Mouse (Mus musculus): ENCODE measurements around the gene Cables2. TPM values are rescaled to one million over a fixed set of nuclear protein-coding genes. Genes with fewer than 3 reads are reported as not detected.

Gene Cables2
- polyA plus RNA-seq, 1 experiment: 1.2 TPM

- Histone ChIP-seq H3K4me1 (ENCODE audit: control insufficient read depth) (peaks cover 11% of the 10 kb centered on the region), H3K9me3 (ENCODE audit: control insufficient read depth, low read length) (no peaks in the 10 kb centered on the region), H3K27me3 (ENCODE audit: control insufficient read depth) (no peaks in the 10 kb centered on the region), H3K4me3 (replicated peaks) (no peak overlapping the region), H3K36me3 (ENCODE audit: control insufficient read depth) (no peaks in the 10 kb centered on the region)
- no peak for TF ChIP-seq TAL1 (IDR thresholded peaks at IDR 0.05; ENCODE audit: low read length)
- no peak for TF ChIP-seq GATA1 (IDR thresholded peaks at IDR 0.05; ENCODE audit: low read length)
Measured at GRCm38 (mm10) chr2:180248947-180249660, 24.2 kb downstream of the Cables2 start.

DNA sequence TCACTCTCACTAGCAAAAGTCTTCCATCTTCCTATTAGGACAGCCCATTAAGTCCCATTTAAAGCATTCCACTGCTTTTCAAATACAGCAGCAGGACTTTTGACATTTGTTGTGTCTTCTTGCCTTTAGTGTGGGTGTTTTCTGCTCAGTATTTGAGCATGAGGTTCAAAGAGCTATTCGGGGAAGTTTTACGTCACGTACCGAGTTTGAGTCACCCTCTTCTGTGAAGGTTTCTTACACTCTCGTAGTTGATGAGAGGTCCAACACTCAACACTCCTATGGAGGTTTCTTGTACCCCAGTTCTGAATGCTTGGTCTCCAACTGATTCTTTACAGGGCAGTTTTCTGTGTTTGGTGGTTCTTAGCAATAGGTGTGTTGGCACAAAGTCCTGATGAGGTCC lies 25.4 kb downstream of the Cables2 start:
- Histone ChIP-seq H3K4me1 (ENCODE audit: control insufficient read depth) (peaks cover 11% of the 10 kb centered on the region), H3K9me3 (ENCODE audit: control insufficient read depth, low read length) (no peaks in the 10 kb centered on the region), H3K36me3 (ENCODE audit: control insufficient read depth) (no peaks in the 10 kb centered on the region), H3K4me3 (replicated peaks) (no peak overlapping the region), H3K27me3 (ENCODE audit: control insufficient read depth) (no peaks in the 10 kb centered on the region)
- no peak for TF ChIP-seq TAL1 (IDR thresholded peaks at IDR 0.05; ENCODE audit: low read length)
- TF ChIP-seq GATA1 (IDR thresholded peaks at IDR 0.05; ENCODE audit: low read length): no peak

- peaks cover 13% of the 10 kb centered on the region for H3K4me1 ChIP-seq (ENCODE audit: control insufficient read depth)
- no peaks in the 10 kb centered on the region; the same call in 1 of the 2 replicates for H3K27me3 ChIP-seq (ENCODE audit: control insufficient read depth)
- TF ChIP-seq GATA1 (IDR thresholded peaks at IDR 0.05; ENCODE audit: low read length): no peak
- no peak for TF ChIP-seq TAL1 (IDR thresholded peaks at IDR 0.05; ENCODE audit: low read length)
- H3K9me3 ChIP-seq (ENCODE audit: control insufficient read depth, low read length): peaks cover 8% of the 10 kb centered on the region; the same call in 1 of the 2 replicates
- no peaks in the 10 kb centered on the region for H3K36me3 ChIP-seq (ENCODE audit: control insufficient read depth)
- H3K4me3 ChIP-seq (replicated peaks): no peak overlapping the region
Measured at GRCm38 (mm10) chr2:180243108-180243507, 30.2 kb downstream of the Cables2 start.

DNA sequence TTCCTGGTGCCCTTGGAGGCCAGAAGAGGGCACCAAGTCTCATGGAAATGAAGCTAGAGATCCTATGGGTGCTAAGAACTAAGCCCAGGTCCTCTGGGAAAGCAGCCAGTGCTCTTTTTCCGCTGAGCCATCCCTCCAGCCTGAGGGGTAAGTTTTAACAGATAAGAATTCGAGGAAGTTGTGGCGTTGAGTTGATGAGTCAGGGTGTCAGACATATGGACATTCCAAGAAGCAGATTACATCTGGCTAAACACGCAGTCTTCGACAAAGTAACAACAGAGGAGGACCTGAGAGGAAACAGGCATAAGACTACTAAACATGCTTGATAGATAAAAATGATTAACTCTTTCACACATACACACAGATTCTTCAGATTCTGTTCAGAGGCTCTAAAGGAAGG lies 34.7 kb downstream of the Cables2 start:
- H3K4me3 ChIP-seq (replicated peaks): no peak overlapping the region
- peaks cover 8% of the 10 kb centered on the region; the same call in 1 of the 2 replicates for H3K9me3 ChIP-seq (ENCODE audit: control insufficient read depth, low read length)
- no peaks in the 10 kb centered on the region for H3K36me3 ChIP-seq (ENCODE audit: control insufficient read depth)
- H3K27me3 ChIP-seq (ENCODE audit: control insufficient read depth): no peaks in the 10 kb centered on the region; the same call in 1 of the 2 replicates
- TF ChIP-seq GATA1 (IDR thresholded peaks at IDR 0.05; ENCODE audit: low read length): no peak
- TF ChIP-seq TAL1 (IDR thresholded peaks at IDR 0.05; ENCODE audit: low read length): no peak
- H3K4me1 ChIP-seq (ENCODE audit: control insufficient read depth): peaks cover 51% of the 10 kb centered on the region

GRCm38 (mm10) chr2:180237601-180238345 lies 35.5 kb downstream of the Cables2 start:
- Histone ChIP-seq H3K36me3 (ENCODE audit: control insufficient read depth) (no peaks in the 10 kb centered on the region), H3K9me3 (ENCODE audit: control insufficient read depth, low read length) (peaks cover 8% of the 10 kb centered on the region; the same call in 1 of the 2 replicates), H3K4me3 (replicated peaks) (no peak overlapping the region), H3K27me3 (ENCODE audit: control insufficient read depth) (no peaks in the 10 kb centered on the region; the same call in 1 of the 2 replicates), H3K4me1 (ENCODE audit: control insufficient read depth) (peaks cover 59% of the 10 kb centered on the region)
- TF ChIP-seq TAL1 (IDR thresholded peaks at IDR 0.05; ENCODE audit: low read length) (no peak), GATA1 (IDR thresholded peaks at IDR 0.05; ENCODE audit: low read length) (no peak)

- Histone ChIP-seq H3K36me3 (ENCODE audit: control insufficient read depth) (no peaks in the 10 kb centered on the region), H3K4me3 (replicated peaks) (peak overlapping the region; percentile 6), H3K9me3 (ENCODE audit: control insufficient read depth, low read length) (peaks cover 7% of the 10 kb centered on the region; the same call in 1 of the 2 replicates), H3K27me3 (ENCODE audit: control insufficient read depth) (no peaks in the 10 kb centered on the region; the same call in 1 of the 2 replicates), H3K4me1 (ENCODE audit: control insufficient read depth) (peaks cover 63% of the 10 kb centered on the region)
- TF ChIP-seq GATA1 (IDR thresholded peaks at IDR 0.05; ENCODE audit: low read length): peak; percentile 63
- TF ChIP-seq TAL1 (IDR thresholded peaks at IDR 0.05; ENCODE audit: low read length): peak; percentile 64
Measured at GRCm38 (mm10) chr2:180236930-180237329, 36.4 kb downstream of the Cables2 start.

DNA sequence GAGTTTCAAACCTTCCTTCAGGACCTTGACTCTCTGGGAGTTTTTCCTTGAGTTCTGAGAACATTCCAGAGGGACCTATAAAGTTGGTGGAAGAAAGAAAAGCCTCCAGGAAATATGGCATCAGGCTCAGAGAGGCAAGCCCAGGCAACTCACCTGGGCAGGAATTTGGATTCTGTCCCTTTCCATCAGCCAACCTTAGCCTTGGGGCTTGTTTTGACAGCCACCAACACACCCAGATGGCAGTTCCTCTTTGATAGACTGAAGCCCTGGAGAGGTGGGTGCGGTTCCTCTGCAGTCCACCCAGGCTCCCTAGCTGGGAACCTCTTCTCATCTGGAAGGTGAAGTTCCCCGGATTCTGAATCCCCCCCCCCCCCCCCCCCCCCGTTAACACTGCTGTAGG lies 36.8 kb downstream of the Cables2 start:
- no peaks in the 10 kb centered on the region for H3K36me3 ChIP-seq (ENCODE audit: control insufficient read depth)
- TF ChIP-seq TAL1 (IDR thresholded peaks at IDR 0.05; ENCODE audit: low read length): no peak
- TF ChIP-seq GATA1 (IDR thresholded peaks at IDR 0.05; ENCODE audit: low read length): no peak
- peaks cover 63% of the 10 kb centered on the region for H3K4me1 ChIP-seq (ENCODE audit: control insufficient read depth)
- H3K4me3 ChIP-seq (replicated peaks): peak overlapping the region; percentile 55
- no peaks in the 10 kb centered on the region for H3K27me3 ChIP-seq (ENCODE audit: control insufficient read depth)
- H3K9me3 ChIP-seq (ENCODE audit: control insufficient read depth, low read length): 0 out of 2 replicates have a peak, but pooled peaks cover 3% of the 10 kb centered on the region

GRCm38 (mm10) chr2:180235788-180236187 lies 37.5 kb downstream of the Cables2 start:
- no peaks in the 10 kb centered on the region for H3K27me3 ChIP-seq (ENCODE audit: control insufficient read depth)
- 0 out of 2 replicates have a peak, but pooled peaks cover 3% of the 10 kb centered on the region for H3K9me3 ChIP-seq (ENCODE audit: control insufficient read depth, low read length)
- peaks cover 65% of the 10 kb centered on the region for H3K4me1 ChIP-seq (ENCODE audit: control insufficient read depth)
- no peaks in the 10 kb centered on the region for H3K36me3 ChIP-seq (ENCODE audit: control insufficient read depth)
- no peak for TF ChIP-seq GATA1 (IDR thresholded peaks at IDR 0.05; ENCODE audit: low read length)
- peak overlapping the region; percentile 55 for H3K4me3 ChIP-seq (replicated peaks)

DNA sequence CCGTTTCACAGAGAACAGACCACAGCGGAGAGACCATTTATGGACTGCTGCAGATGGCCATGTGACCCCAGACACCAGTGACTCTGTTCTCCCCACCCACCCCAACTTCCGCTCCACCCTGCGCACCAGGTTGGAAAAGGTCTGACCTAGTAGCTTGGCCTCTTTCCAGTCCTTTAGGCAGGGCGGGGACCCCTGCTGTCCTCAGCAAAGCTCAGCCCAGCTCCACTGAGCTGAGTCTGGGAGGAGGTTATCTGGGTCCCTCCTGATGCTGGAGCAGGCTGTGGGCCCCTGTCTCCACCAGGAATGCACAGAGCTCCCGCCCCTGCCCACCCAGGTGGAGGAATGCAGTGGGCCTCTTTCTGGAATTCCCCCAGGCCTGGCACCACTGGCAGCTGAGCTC lies 38.3 kb downstream of the Cables2 start:
- no peak for TF ChIP-seq TAL1 (IDR thresholded peaks at IDR 0.05; ENCODE audit: low read length)
- no peaks in the 10 kb centered on the region for H3K27me3 ChIP-seq (ENCODE audit: control insufficient read depth)
- peaks cover 65% of the 10 kb centered on the region for H3K4me1 ChIP-seq (ENCODE audit: control insufficient read depth)
- 0 out of 2 replicates have a peak, but pooled peaks cover 3% of the 10 kb centered on the region for H3K9me3 ChIP-seq (ENCODE audit: control insufficient read depth, low read length)
- peak overlapping the region; percentile 55 for H3K4me3 ChIP-seq (replicated peaks)
- no peaks in the 10 kb centered on the region for H3K36me3 ChIP-seq (ENCODE audit: control insufficient read depth)
